Mouse (Mus musculus) layer of hippocampus, adult 2 months (tissue): ENCODE data around the gene Tspear. TPM values are rescaled to one million over a fixed set of nuclear protein-coding genes. Genes with fewer than 3 reads are reported as not detected.

Experiments
- DNase-seq, 2 experiments: peaks; one replicate each; pipeline ENCODE4 v3.0.0; 2022; ENCODE audit warnings: low spot score in 2 of 2
- H3K27ac ChIP-seq: fragments of 200-600 bp; 2 replicates; pipeline ENCODE4 v1.8.1; 2022
- H3K4me3 ChIP-seq: fragments of 200-600 bp; 2 replicates; pipeline ENCODE4 v1.8.1; 2022; ENCODE audit warnings: mild to moderate bottlenecking
- CTCF ChIP-seq: fragments of 200-600 bp; conservative IDR thresholded peaks from 2 replicates; pipeline ENCODE4 v1.8.1; 2022; ENCODE audit warnings: antibody characterized with exemption, mild to moderate bottlenecking, moderate library complexity
- long read RNA-seq, 2 experiments: library from polyadenylated mRNA; stranded (forward); transcript quantifications; one replicate each; pipeline ENCODE4 v2.0.0; 2021; ENCODE audit warnings: borderline mapping rate in 2 of 2
- total RNA-seq, 2 experiments: library from RNA; stranded (reverse); gene quantifications; 2 replicates each; pipeline ENCODE4 v1.2.3; 2021

The Tspear gene
- not detected for total RNA-seq
- long read RNA-seq, experiment 1 = 0 reads
- long read RNA-seq, experiment 2 = 0 reads

DNA sequence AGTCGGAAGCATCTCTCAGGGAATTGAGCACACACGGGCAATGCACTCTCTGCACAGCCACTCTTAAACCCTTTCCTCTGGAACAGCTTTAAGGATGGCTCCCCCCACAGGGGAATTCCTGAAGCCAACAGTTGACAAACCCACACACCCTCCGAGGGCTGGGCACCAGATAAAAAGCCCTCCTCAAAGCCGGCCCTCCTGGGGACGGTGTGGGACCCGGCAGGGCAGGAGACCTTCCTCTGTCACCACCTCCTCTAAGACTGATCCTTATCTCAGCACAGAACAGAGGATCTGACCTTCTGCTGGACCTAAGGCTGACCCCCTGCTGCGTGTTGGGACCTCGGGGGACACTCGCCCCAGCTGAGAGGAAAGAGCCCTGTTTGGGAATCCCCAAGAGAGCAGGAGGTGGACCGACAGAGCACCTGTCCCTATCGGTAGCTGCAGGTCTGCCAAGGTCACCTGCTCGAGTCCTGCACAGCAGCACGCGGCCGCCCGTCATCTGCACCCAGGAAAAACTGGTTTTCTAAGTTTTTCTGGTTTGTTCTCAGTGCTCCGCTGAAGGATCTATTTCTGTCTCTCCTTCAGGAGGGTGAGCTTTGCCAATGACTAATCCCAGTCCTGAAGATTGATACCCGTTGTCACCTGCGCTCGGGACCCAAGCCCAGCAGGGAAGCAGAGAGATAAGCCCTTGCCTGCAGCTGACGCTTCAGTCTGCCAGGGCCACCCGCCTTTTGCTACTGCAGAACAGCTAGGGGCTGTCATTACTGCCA, at the start of gene Tspear:
Gene Tspear (plus strand): TSS at position 675 of the 770 bp plus-strand sequence.
- Histone ChIP-seq H3K4me3 (no peak within 1 kb of the TSS), H3K27ac (no peak within 1 kb of the TSS)
- TF ChIP-seq CTCF = no peak
- DNase-seq = no peak

DNA sequence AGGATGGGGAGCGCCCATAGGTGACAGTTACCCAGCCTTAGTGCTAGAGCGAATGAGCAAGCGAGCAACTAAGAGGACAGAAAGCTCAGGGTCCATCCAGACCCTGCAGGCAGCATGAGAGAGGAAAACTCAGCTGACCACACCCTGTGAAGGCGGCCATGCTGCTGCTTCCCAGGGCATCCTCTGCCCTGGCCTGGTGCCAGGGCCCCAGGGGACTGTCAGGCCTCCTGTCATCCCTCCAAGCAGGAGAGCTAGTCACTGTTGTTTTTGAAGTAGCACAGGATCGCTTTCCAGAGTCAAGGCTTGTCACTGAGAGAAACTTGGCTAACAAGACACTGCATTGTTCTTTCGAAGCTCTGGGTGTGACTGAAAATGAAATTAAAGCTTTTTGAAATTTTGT, 47.4 kb upstream of the Tspear start:
- TF ChIP-seq CTCF = no peak
- DNase-seq = no peak
- H3K4me3 ChIP-seq = no peak overlapping the region
- no peak overlapping the region for H3K27ac ChIP-seq

DNA sequence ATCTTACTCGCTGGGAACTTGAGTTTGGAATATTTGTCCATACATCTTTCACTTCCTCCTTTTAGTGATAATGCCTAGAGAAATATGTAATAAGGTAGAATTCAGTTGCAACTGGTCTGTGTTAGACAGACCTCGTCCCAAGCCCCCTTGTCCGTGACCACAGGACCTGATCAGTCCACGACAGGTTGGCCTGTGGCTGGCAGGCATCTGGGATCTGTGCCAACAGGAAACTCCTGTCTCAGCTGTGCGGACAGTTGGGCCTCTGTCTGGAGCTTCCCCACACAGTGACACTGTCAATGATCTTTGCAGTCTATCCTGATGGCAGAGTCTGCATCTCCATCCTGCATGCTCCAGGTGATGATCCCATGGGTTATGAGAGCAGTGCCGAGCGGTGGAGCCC, 43.2 kb upstream of the Tspear start:
- Histone ChIP-seq H3K27ac (no peak overlapping the region), H3K4me3 (no peak overlapping the region)
- no peak for TF ChIP-seq CTCF

DNA sequence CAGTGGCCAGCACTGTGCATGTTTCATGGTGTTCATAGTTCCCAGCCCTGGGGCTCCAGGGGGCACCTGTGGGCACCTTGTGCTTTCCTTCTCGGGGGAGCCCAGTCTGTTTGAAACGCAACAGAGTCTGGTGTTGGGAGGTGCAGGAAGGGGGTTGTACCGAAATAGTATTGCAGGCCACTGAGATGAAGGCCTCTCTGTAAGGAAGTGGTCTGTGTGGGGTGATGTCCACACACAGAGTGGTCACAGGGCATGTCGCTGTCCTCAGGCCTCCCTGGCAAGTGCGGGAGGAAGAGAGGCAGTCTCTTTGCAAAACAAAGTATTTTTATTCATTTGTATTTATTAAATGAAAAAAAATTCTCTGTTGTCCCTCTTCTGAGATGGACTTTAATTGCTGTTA, 40.8 kb upstream of the Tspear start:
- no peak for DNase-seq
- Histone ChIP-seq H3K27ac (no peak overlapping the region), H3K4me3 (no peak overlapping the region)
- TF ChIP-seq CTCF = no peak

More for the DNA sequence above, 43.2 kb upstream of the Tspear start:
- DNase-seq = no peak

- DNase-seq = no peak
- TF ChIP-seq CTCF = no peak
- Histone ChIP-seq H3K27ac (peak overlapping the region; percentile 43), H3K4me3 (no peak overlapping the region)
Observed at GRCm38 (mm10) chr10:77647461-77647860, 38.9 kb upstream of the Tspear start.

- DNase-seq = no peak
Observed at GRCm38 (mm10) chr10:77647901-77648300, 38.5 kb upstream of the Tspear start.

DNA sequence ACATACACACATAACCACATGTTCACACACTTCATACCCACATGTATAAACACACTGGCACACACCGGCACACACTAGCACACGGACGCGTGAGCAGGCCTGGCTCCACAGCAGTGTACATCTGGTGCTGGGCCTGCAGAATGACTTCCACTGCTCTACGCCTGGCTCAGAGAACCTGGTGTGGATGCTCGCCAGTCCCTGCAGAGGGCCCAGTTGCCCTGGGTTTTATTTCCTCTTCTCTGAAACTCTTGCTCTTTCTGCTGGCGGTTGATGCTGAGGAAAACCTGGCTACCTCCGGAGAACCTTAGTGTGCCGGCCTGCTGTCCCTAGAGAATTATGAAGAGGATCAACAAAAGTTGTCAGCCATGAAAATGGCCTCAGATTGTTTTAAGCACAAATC, 34.3 kb upstream of the Tspear start:
- 0 out of 2 replicates have a peak, but pooled peaks have one; percentile 20 for TF ChIP-seq CTCF
- no peak overlapping the region for H3K27ac ChIP-seq
- no peak for DNase-seq
- no peak overlapping the region for H3K4me3 ChIP-seq

More at GRCm38 (mm10) chr10:77647901-77648300, 38.5 kb upstream of the Tspear start:
- peak overlapping the region; percentile 43 for H3K27ac ChIP-seq
- no peak overlapping the region for H3K4me3 ChIP-seq
- TF ChIP-seq CTCF = no peak

DNA sequence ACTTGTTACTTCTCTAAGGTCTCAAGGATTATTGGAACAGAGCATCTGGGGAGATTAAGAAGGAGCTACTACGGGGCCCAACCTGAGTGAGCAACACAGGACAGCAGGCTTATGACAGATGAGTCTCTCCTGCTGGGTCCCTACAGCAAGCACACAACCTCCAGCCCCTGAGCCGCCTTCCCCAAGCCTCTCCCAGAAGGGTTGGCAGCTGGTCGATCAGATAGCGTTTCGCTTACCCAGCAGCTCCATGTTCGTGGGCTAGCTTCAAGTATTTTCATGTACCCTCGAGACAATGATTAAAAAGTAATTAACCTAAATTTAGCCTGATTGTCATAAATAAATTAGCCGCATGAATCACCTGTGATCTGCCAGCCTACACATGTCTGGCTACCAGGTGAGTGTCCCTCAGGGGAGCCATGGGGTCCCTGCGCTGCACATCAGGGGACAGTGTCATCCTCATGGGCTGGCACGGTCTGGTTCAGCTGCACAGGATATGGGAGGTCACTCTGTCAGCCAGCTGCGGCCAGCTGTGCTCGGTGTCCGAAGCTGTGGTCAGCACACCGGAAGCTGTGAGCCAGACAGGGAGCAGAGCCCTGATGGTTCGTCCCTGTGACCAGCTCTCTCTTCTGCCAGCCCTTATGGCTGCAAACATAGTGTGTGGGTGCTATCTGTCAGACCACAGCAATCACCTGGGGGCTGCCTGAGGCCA, 27.9 kb upstream of the Tspear start:
- no peak for DNase-seq
- Histone ChIP-seq H3K27ac (no peak overlapping the region), H3K4me3 (no peak overlapping the region)
- no peak for TF ChIP-seq CTCF

DNA sequence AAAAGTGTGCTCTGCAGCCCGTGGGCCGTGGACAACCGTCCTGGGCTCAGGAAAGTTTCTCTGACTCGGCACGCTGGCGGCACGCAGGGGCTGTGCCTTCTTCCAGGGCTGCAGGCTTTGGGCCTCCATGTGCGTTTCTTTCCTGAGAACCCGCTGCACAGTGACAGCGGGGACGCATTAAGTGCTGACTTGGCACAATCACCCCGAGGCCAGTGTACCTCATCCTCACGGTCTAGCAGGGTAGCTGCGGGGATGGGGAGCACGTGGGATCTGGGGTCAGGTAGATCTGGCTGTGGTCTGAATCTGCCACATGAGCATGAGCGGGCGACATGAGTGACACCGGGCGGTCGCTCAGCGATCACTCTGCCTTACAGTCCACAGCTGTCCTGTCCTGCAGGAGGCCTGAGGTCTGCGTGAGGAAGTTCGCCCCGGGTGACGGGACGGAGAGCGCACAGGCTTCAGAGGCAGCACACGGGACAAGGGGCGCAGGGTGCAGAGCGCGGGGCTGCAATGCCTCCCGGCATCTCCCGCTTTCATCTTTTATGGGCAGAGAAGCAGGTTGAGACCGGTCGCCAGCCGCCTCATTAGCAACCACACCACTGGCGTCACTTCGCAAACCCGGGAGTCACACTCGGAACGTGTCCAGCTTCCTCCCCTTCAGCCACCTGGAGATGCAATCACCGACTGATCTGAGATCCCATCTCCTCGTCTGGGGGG, 22.3 kb upstream of the Tspear start:
- no peak for TF ChIP-seq CTCF
- DNase-seq = no peak
- Histone ChIP-seq H3K4me3 (no peak overlapping the region), H3K27ac (no peak overlapping the region)

DNA sequence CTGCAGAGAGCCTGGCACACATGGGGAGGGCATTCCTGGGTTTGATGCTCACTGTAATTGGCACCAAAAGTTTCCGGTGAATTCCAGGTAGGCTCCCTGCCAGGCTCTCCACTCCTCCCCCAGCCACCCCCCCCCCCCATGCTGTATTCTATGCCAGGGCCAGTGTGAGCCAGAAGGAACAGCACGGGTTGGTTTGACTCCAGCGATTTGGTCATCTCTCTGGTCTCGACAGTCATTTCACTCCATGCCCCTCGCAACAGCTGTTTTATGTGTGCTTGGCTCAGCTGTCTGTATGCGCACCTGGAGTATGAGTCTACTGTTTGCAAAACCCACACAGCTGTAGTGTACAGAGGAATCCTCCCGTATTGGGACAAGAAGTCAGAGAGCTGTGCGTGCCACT, 20.0 kb upstream of the Tspear start:
- no peak for TF ChIP-seq CTCF
- no peak overlapping the region for H3K27ac ChIP-seq
- DNase-seq = no peak
- no peak overlapping the region for H3K4me3 ChIP-seq

DNA sequence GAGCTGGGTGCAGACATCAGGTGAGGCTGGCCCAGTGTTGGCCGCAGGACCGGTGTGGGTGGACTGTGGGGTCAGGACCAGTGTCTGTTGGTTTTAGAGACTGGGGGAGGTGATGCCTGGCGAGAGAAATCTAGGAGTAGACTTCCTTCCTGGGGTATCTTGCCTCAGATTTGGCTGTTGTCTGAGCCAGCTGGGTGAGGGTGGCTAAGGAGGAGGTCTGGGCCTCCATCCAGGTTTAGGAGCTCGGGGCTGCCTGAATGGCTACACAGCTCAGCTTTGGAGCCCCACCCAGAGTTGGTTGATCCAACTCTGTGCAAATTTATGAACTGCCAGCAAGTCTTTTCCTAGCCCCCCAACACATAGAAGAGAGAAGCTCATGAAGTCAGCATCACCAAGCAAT, 19.0 kb upstream of the Tspear start:
- peak; percentile 40 to 45 for DNase-seq
- H3K4me3 ChIP-seq = no peak overlapping the region
- H3K27ac ChIP-seq = no peak overlapping the region
- no peak for TF ChIP-seq CTCF

GRCm38 (mm10) chr10:77670710-77671109, 15.7 kb upstream of the Tspear start:
- no peak overlapping the region for H3K27ac ChIP-seq

GRCm38 (mm10) chr10:77671519-77671918, 14.8 kb upstream of the Tspear start:
- DNase-seq = no peak
- no peak for TF ChIP-seq CTCF
- H3K27ac ChIP-seq = no peak overlapping the region
- H3K4me3 ChIP-seq = no peak overlapping the region

More at GRCm38 (mm10) chr10:77670710-77671109, 15.7 kb upstream of the Tspear start:
- no peak for TF ChIP-seq CTCF
- no peak overlapping the region for H3K4me3 ChIP-seq
- DNase-seq = no peak
